Mouse (Mus musculus): ENCODE results near the gene D930007J09Rik.

DNA sequence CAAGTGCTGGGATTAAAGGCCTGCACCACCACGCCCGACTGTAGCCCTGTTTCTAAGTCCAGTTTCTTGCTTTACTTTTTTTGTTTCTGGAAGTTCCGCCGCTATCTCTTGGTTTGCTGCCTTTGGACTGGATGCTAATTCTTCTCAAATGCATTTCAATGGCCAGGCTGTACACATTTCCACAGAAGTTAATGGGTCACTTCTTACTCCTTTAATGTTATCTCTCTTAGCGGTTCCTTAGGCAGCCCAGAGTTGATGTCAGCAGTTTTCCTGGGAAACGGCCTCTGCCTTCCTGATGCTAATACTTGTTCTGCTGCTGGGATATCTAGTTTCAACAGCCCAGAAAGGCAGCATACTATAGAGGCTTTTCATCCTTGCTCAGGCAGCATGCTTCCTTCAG, 20.5 kb upstream of the D930007J09Rik start:
- TF ChIP-seq POLR2A (IDR thresholded peaks at IDR 0.05; ENCODE audit: borderline replicate concordance, extremely low read depth, low read depth, low read length), result no peak
- no peak for TF ChIP-seq CTCF (IDR thresholded peaks at IDR 0.05; ENCODE audit: insufficient read depth, low read length)

Data from lung, adult 2 months (tissue).